Mouse (Mus musculus): ENCODE measurements around the gene Fyco1. TPM values are rescaled to one million over a fixed set of nuclear protein-coding genes. Genes with fewer than 3 reads are reported as not detected.

Fyco1 gene
- 2.1 and 3.5 TPM in 2 replicates for polyA plus RNA-seq (2012; rRNA removed; ENCODE audit: low replicate concordance)

DNA sequence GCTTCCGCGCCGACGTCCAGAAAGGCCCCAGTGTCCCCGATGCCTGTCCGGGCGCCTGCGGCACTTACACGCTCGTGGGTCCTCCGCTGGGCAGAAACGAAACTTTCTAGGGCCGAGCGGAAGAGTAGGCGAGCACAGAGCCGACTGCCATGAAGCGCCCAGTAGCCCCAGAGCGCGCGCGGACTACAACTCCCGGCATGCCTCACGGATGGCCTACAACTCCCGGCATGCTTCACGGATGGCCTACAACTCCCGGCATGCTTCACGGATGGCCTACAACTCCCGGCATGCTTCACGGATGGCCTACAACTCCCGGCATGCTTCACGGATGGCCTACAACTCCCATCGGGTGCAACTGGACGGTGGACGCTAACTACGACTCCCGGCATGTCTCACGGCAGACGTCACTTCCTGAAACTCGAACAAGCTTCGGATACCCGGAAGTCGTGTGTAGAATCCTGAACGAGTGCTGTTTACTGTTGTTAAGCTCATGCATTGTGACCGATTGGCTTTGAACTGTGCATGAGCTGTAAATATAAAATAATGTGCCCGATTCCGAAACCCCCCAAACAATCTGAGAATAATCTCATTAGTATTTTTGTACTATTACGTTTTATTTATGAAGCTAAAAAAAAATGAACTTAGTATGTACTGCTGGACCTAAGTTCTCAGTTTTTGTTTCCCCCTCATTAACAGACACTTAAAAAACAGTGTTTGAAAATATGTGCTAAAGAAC is at the start of gene Fyco1:
Gene Fyco1, minus strand, starts transcription at position 187 of the 736 bp plus-strand sequence.

GRCm38 (mm10) chr9:123861929-123862328 is 10.2 kb upstream of the Fyco1 start, which contains the start of gene Xcr1:
Gene Xcr1, minus strand, starts transcription at chr9:123862029.

DNA sequence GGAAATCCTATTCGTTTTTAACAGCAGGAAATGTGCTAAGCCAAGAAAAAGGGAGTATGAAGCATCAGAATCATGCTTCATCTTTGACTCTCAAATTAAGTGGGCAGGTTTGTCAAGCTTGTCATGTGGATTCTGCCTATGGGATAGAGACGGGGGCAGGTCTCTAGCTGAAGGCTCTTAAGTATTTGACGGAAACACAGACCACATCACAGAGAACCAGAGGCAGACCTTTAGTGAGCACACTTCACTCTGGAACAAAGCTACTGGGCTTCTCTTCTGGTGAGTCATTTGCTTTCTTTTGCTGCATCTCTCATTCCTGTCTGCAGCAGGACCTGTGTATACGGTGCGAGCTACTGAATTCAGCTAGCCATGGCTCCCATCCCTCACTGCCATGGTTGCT is 45.4 kb downstream of the Fyco1 start, which contains the start of gene Cxcr6:
Gene Cxcr6, plus strand, starts transcription at position 209 of the 400 bp plus-strand sequence.

Other genes starting within 250 kb of the Fyco1 start
- gene Slc6a20b, start 219.3 kb downstream of the Fyco1 start, polyA plus RNA-seq (2012; rRNA removed; ENCODE audit: low replicate concordance) = 1.00 and 1.3 TPM in 2 replicates
- 1.6 and 2.9 TPM in 2 replicates for gene Ccr9, start 173.5 kb downstream of the Fyco1 start, polyA plus RNA-seq (2012; rRNA removed; ENCODE audit: low replicate concordance)
- gene Slc6a20a, start 173.0 kb downstream of the Fyco1 start, polyA plus RNA-seq (2012; rRNA removed; ENCODE audit: low replicate concordance) = 191 and 196 TPM in 2 replicates
- 0.05 and 0.42 TPM in 2 replicates for gene Lztfl1, start 134.2 kb downstream of the Fyco1 start, polyA plus RNA-seq (2012; rRNA removed; ENCODE audit: low replicate concordance)
- gene Cxcr6, start 45.4 kb downstream of the Fyco1 start, polyA plus RNA-seq (2012; rRNA removed; ENCODE audit: low replicate concordance) = 0.21 and 0.82 TPM in 2 replicates
- gene Xcr1, start 10.1 kb upstream of the Fyco1 start, polyA plus RNA-seq (2012; rRNA removed; ENCODE audit: low replicate concordance) = 0.15 and 0.29 TPM in 2 replicates
- 0.81 and 1.5 TPM in 2 replicates for gene Ccr1, start 116.8 kb upstream of the Fyco1 start, polyA plus RNA-seq (2012; rRNA removed; ENCODE audit: low replicate concordance)
- 0.11 and 0.18 TPM in 2 replicates for gene Ccr1l1, start 126.5 kb upstream of the Fyco1 start, polyA plus RNA-seq (2012; rRNA removed; ENCODE audit: low replicate concordance)
- 0.15 and 0.19 TPM in 2 replicates for gene Ccr3, start 170.1 kb upstream of the Fyco1 start, polyA plus RNA-seq (2012; rRNA removed; ENCODE audit: low replicate concordance)

All from duodenum, adult 2 months (tissue).